Mouse (Mus musculus) heart, embryonic 10.5 days (tissue): ENCODE results near the gene Gpm6b. TPM values are rescaled to one million over a fixed set of nuclear protein-coding genes. Genes with fewer than 3 reads are reported as not detected.

Experiments
- DNase-seq: peaks from one replicate; pipeline ENCODE4 v3.0.0-alpha.2; 2017; ENCODE audit warnings: low spot score
- H3K27ac ChIP-seq: fragments of 300-500 bp; sonication (generic); 2 replicates; pipeline ENCODE4 v1.5.1; 2016; ENCODE audit warnings: mild to moderate bottlenecking
- H3K27me3 ChIP-seq: fragments of 300-500 bp; sonication (generic); 2 replicates; pipeline ENCODE4 v1.6.1; 2016; ENCODE audit warnings: mild to moderate bottlenecking; ENCODE audit not compliant: poor library complexity, insufficient read depth, severe bottlenecking
- H3K36me3 ChIP-seq: fragments of 300-500 bp; sonication (generic); 2 replicates; pipeline ENCODE4 v1.6.1; 2016; ENCODE audit warnings: mild to moderate bottlenecking, moderate library complexity
- H3K4me1 ChIP-seq: fragments of 300-500 bp; sonication (generic); 2 replicates; pipeline ENCODE4 v1.6.1; 2016; ENCODE audit warnings: mild to moderate bottlenecking
- H3K4me3 ChIP-seq: fragments of 300-500 bp; sonication (generic); 2 replicates; pipeline ENCODE4 v1.5.1; 2016; ENCODE audit warnings: mild to moderate bottlenecking, moderate library complexity
- H3K9me3 ChIP-seq: fragments of 300-500 bp; sonication (generic); 2 replicates; pipeline ENCODE4 v1.6.1; 2016; ENCODE audit warnings: mild to moderate bottlenecking, moderate library complexity
- WGBS: fragments of 180-500 bp; shearing (Covaris S2); methylation state at CpG from one replicate; pipeline ENCODE4 v1.1.7; 2016; 5-methylcytosine and 5-hydroxymethylcytosine counted together
- polyA plus RNA-seq: library from polyadenylated mRNA; unstranded; fragments of >200 nt; fragmentation: Nextera tagmentation; extraction: Ambion mirVana; gene quantifications from 2 replicates; pipeline ENCODE4 v1.2.1, GENCODE M21; 2016

The Gpm6b gene
- polyA plus RNA-seq, 1 experiment from 2014 or later = 4.5 TPM

- DNase-seq = no peak
- H3K4me1 ChIP-seq = no peaks in the 10 kb centered on the region
- H3K9me3 ChIP-seq = no peaks in the 10 kb centered on the region
- no peak overlapping the region for H3K4me3 ChIP-seq
- no peak overlapping the region for H3K27ac ChIP-seq
- 81% methylated on average over 7 of the region's 7 CpGs for whole genome bisulfite sequencing
- H3K27me3 ChIP-seq = peaks cover 33% of the 10 kb centered on the region
- no peaks in the 10 kb centered on the region for H3K36me3 ChIP-seq
Measured at GRCm38 (mm10) chrX:166240751-166241150, 2.0 kb downstream of the Gpm6b start.

DNA sequence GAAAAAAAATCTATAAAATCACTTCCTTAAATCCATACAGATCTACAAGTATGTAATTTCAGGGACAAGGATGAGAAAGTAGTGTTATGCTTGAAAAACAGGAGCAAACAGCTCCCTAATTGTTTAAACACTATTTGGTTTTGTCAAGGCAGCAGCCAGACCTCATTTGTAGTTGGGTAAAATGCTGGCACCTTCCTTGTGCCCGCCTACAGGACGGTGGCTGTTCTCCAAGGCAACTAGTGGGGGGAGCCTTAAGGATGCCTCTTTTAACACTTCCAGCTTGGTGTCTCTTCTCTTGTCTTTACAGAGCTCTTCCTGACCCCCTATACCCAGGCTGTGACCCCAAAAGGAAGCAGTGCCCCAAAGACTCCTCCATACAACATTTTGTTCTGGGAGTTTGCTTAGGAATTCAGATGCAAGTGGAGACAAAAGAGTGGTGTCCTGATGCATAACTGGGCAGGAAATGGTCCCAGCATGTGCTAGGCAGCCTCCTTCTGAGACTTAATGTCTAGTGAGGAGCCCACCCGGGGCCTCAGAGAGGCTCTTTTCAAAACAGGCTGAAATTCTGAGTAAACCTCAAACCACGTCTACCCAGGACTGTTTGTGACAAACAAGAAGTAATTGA lies 4.7 kb downstream of the Gpm6b start:
- WGBS = 56% methylated on average over 4 of the region's 4 CpGs
- Histone ChIP-seq H3K36me3 (no peaks in the 10 kb centered on the region), H3K4me3 (no peak overlapping the region), H3K27me3 (peaks cover 23% of the 10 kb centered on the region), H3K27ac (no peak overlapping the region), H3K9me3 (no peaks in the 10 kb centered on the region), H3K4me1 (no peaks in the 10 kb centered on the region)
- no peak for DNase-seq

DNA sequence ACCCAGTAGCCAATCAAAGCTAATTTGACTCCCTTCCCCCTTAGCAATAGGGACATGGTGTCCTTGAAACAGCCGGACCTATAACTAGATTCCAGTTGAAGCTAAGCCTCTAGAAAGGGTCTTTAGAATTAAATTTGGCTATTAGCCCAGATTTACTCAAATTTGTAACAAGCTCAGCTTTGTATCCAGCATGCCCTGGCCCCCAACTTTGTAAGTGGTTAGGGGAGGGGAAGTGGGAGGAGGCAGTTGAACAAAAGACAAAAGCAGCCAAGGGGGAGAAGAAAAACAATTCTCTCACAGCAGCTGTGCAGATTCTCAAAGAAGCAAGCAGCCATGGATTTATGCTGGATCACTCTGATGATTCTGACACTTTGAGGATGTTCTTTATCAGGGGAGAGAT lies 32.8 kb downstream of the Gpm6b start:
- 0 out of 2 replicates have a peak, but pooled peaks cover 10% of the 10 kb centered on the region for H3K27me3 ChIP-seq
- 67% methylated on average over 1 of the region's 1 CpGs for WGBS

GRCm38 (mm10) chrX:166272646-166273045 lies 33.9 kb downstream of the Gpm6b start:
- no peaks in the 10 kb centered on the region for H3K4me1 ChIP-seq
- 88% methylated on average over 6 of the region's 6 CpGs for WGBS
- no peaks in the 10 kb centered on the region for H3K9me3 ChIP-seq
- no peaks in the 10 kb centered on the region for H3K36me3 ChIP-seq
- no peak for DNase-seq
- 0 out of 2 replicates have a peak, but pooled peaks cover 10% of the 10 kb centered on the region for H3K27me3 ChIP-seq
- no peak overlapping the region for H3K4me3 ChIP-seq
- H3K27ac ChIP-seq = no peak overlapping the region

More for the DNA sequence above, 32.8 kb downstream of the Gpm6b start:
- H3K4me3 ChIP-seq = no peak overlapping the region
- DNase-seq = no peak
- H3K27ac ChIP-seq = no peak overlapping the region
- H3K4me1 ChIP-seq = no peaks in the 10 kb centered on the region
- no peaks in the 10 kb centered on the region for H3K9me3 ChIP-seq
- H3K36me3 ChIP-seq = no peaks in the 10 kb centered on the region

GRCm38 (mm10) chrX:166279861-166280260 lies 41.1 kb downstream of the Gpm6b start:
- Histone ChIP-seq H3K9me3 (no peaks in the 10 kb centered on the region), H3K4me1 (no peaks in the 10 kb centered on the region), H3K36me3 (no peaks in the 10 kb centered on the region), H3K27ac (no peak overlapping the region), H3K4me3 (no peak overlapping the region), H3K27me3 (no peaks in the 10 kb centered on the region)
- DNase-seq = no peak
- WGBS = 77% methylated on average over 1 of the region's 1 CpGs

DNA sequence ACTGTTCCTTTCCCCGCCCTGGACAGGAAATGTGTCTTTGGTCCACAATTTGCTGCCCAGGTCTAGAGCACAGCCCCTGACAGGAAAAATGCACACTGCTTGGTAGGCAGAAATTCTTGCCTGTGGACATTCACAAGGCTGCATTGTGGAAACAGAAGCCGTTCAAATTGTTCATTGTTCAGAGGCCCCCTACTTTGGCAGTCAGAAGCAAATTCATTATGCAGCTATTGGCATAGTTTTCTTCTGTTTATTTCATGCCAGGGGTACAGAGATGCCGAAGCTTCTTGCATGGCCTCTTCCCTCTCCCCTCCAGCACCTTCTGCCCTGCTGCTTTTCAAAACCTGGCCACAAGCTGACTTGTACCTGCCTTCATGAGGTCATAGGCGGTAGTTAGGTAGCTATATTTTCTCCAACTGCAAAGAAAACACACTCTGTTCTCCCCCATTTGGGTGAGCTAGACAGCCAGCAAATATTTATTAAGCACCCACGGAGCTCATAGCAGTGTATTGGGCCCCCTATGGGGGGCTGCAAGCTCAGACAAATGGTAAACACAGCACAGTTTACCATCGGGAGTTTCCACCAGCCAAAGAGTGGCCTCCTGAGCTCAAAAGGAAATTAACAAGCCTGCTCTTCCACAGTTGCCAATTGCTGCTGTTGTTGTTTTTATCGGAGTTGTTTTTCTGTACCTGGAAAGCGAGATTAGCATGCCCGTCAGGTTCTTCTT lies 48.2 kb downstream of the Gpm6b start:
- no peak overlapping the region for H3K27ac ChIP-seq
- DNase-seq = no peak

GRCm38 (mm10) chrX:166291266-166291665 lies 52.6 kb downstream of the Gpm6b start:
- Histone ChIP-seq H3K9me3 (no peaks in the 10 kb centered on the region), H3K4me1 (no peaks in the 10 kb centered on the region), H3K27me3 (0 out of 2 replicates have a peak, but pooled peaks cover 3% of the 10 kb centered on the region), H3K4me3 (no peak overlapping the region), H3K36me3 (no peaks in the 10 kb centered on the region), H3K27ac (no peak overlapping the region)
- WGBS = 47% methylated on average over 3 of the region's 3 CpGs
- DNase-seq = no peak

More for the DNA sequence above, 48.2 kb downstream of the Gpm6b start:
- Histone ChIP-seq H3K4me1 (no peaks in the 10 kb centered on the region), H3K9me3 (no peaks in the 10 kb centered on the region), H3K27me3 (0 out of 2 replicates have a peak, but pooled peaks cover 3% of the 10 kb centered on the region), H3K36me3 (no peaks in the 10 kb centered on the region), H3K4me3 (no peak overlapping the region)
- 56% methylated on average over 9 of the region's 9 CpGs for WGBS

- 86% methylated on average over 3 of the region's 3 CpGs for WGBS
- H3K27me3 ChIP-seq = no peaks in the 10 kb centered on the region
- no peak for DNase-seq
- no peak overlapping the region for H3K27ac ChIP-seq
- H3K9me3 ChIP-seq = no peaks in the 10 kb centered on the region
- H3K36me3 ChIP-seq = no peaks in the 10 kb centered on the region
- H3K4me3 ChIP-seq = no peak overlapping the region
- H3K4me1 ChIP-seq = no peaks in the 10 kb centered on the region; the same call in 1 of the 2 replicates
Measured at GRCm38 (mm10) chrX:166293465-166293864, 54.8 kb downstream of the Gpm6b start.

- 77% methylated on average over 2 of the region's 2 CpGs for WGBS
- no peak overlapping the region for H3K4me3 ChIP-seq
- no peaks in the 10 kb centered on the region for H3K4me1 ChIP-seq
- H3K27ac ChIP-seq = no peak overlapping the region
- H3K36me3 ChIP-seq = no peaks in the 10 kb centered on the region
- H3K9me3 ChIP-seq = no peaks in the 10 kb centered on the region
- no peak for DNase-seq
- H3K27me3 ChIP-seq = peaks cover 6% of the 10 kb centered on the region
Measured at GRCm38 (mm10) chrX:166302791-166303190, 64.1 kb downstream of the Gpm6b start.

GRCm38 (mm10) chrX:166304355-166304754 lies 65.6 kb downstream of the Gpm6b start:
- H3K36me3 ChIP-seq = no peaks in the 10 kb centered on the region
- no peaks in the 10 kb centered on the region for H3K4me1 ChIP-seq
- H3K9me3 ChIP-seq = no peaks in the 10 kb centered on the region
- no peak for DNase-seq
- WGBS = 84% methylated on average over 2 of the region's 2 CpGs
- no peak overlapping the region for H3K27ac ChIP-seq
- peaks cover 6% of the 10 kb centered on the region for H3K27me3 ChIP-seq
- H3K4me3 ChIP-seq = no peak overlapping the region

DNA sequence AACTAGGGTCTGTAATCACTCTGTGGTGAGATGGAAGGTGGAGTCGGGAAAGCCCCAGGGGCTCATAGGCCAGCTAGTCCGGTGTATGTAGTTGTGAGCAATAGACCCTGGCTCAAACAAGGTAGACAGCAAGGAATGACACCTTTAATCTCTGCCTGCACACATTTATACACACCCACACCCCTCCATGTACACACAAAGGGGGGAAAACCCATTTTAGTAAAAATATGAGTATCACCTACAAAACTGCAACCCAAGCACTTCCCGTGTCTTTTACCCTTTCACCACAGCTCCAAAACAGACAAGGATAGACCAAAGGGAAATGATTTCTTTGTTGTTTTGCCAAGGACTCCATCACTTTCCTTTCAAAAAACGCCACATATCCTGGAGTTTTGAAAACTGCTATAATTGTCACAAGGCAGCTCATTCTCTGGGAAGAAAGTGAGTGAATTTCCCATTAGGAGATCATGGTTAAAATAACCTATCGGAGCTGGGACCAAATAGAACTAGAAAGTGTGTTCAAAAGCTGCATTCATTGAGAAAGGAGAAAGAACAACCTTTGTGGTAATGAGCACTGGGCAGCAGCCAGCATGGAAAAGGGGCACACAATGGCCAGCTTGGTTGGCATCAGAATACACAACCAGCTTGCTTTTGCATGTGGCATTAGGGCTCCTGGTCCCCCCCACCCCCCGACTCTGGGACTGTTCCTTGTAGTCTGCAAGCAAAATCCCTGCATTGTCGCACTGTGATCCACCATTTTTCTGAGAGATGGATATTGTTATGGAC lies 68.9 kb downstream of the Gpm6b start:
- peaks cover 6% of the 10 kb centered on the region for H3K27me3 ChIP-seq
- DNase-seq = no peak
- WGBS = 80% methylated on average over 7 of the region's 7 CpGs

DNA sequence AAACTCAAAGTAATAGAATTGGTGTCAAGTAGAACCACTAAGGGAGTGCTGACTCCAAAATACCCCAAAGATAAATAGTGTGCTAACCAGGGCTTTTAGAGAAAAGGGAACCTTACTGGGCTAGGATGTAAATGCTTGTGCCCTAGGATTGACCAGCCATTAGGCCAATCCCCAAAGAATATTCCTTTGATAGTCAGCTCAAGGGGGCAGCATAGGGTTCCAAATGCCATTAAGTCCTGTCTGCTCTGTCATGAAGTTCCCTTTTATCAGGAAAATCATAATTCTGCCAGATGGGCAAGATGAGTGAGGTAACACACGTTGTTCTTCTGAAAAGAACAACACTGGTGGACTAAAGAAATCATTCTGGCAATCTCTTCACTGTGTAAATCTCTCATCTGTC lies 70.1 kb downstream of the Gpm6b start:
- Histone ChIP-seq H3K27ac (no peak overlapping the region), H3K4me3 (no peak overlapping the region), H3K27me3 (peaks cover 6% of the 10 kb centered on the region), H3K36me3 (no peaks in the 10 kb centered on the region), H3K9me3 (no peaks in the 10 kb centered on the region), H3K4me1 (no peaks in the 10 kb centered on the region)
- 55% methylated on average over 1 of the region's 1 CpGs for WGBS
- DNase-seq = no peak

More for the DNA sequence above, 68.9 kb downstream of the Gpm6b start:
- Histone ChIP-seq H3K4me3 (no peak overlapping the region), H3K9me3 (no peaks in the 10 kb centered on the region), H3K27ac (no peak overlapping the region), H3K4me1 (no peaks in the 10 kb centered on the region), H3K36me3 (no peaks in the 10 kb centered on the region)

DNA sequence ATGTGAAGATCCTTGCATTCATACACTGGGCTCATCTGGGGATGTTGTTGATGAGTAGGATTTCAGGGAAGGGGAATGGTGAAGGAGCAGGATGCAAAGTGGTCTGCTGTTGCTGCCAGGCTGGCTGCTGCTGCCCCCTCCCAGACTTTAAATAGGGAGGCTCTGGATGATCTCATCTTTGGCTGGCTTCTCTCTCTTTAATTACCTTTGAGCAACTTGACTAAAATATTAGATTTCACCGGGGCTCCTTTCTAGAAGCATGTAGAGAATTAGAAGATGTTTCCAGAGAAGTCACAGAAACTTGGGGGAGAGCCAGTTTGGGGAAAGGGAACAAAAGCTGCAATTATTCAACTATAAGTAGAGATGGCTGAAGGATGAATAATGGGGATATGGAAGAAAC lies 76.5 kb downstream of the Gpm6b start:
- DNase-seq = no peak
- no peaks in the 10 kb centered on the region for H3K9me3 ChIP-seq
- H3K27me3 ChIP-seq = peaks cover 12% of the 10 kb centered on the region; the same call in 1 of the 2 replicates
- H3K27ac ChIP-seq = no peak overlapping the region
- H3K4me3 ChIP-seq = no peak overlapping the region
- H3K4me1 ChIP-seq = no peaks in the 10 kb centered on the region
- WGBS = 82% methylated on average over 1 of the region's 1 CpGs
- H3K36me3 ChIP-seq = no peaks in the 10 kb centered on the region
